Mouse (Mus musculus) CH12.LX (cell line): ENCODE data around the gene Ramp3. TPM values are rescaled to one million over a fixed set of nuclear protein-coding genes. Genes with fewer than 3 reads are reported as not detected.

Source experiments
- DNase-seq: peaks from one replicate; pipeline ENCODE4 v3.0.0-alpha.2; 2013; ENCODE audit errors: extremely low read depth
- H3K27ac ChIP-seq: 2 replicates; pipeline ENCODE4 v1.5.1; 2012; ENCODE audit warnings: low read depth, mild to moderate bottlenecking, control low read depth, moderate library complexity; ENCODE audit not compliant: insufficient read depth
- H3K27me3 ChIP-seq: replicated peaks from 2 replicates; pipeline ENCODE3; 2012; ENCODE audit warnings: inconsistent platforms
- H3K36me3 ChIP-seq, 2 experiments: replicated peaks in 1 of 2; 2 replicates each; pipeline versions ENCODE3 to v1.6.1; 2012; ENCODE audit warnings: inconsistent platforms in 1 of 2, low read length in 1 of 2, mild to moderate bottlenecking in 1 of 2, mixed read lengths in 1 of 2, moderate library complexity in 1 of 2; ENCODE audit not compliant: control insufficient read depth in 1 of 2, insufficient read depth in 1 of 2
- H3K4me1 ChIP-seq, 2 experiments: 2 replicates each; pipeline ENCODE4 v1.6.1; 2012; ENCODE audit warnings: inconsistent platforms in 1 of 2, moderate library complexity in 1 of 2; ENCODE audit not compliant: insufficient read depth in 2 of 2, control insufficient read depth in 1 of 2
- H3K4me2 ChIP-seq: 2 replicates; pipeline ENCODE4 v1.6.1; 2012; ENCODE audit warnings: low read depth, mild to moderate bottlenecking, control low read depth; ENCODE audit not compliant: poor library complexity, insufficient read depth, severe bottlenecking
- H3K4me3 ChIP-seq, 3 experiments: fragments of 150-350 bp in 1 of 3; sonication (generic) in 1 of 3; replicated peaks in 1 of 3; 2 replicates each; pipeline versions ENCODE3 to v1.5.1; 2011 to 2012; ENCODE audit warnings: low read depth in 2 of 3, low read length in 2 of 3, mild to moderate bottlenecking in 2 of 3, moderate library complexity in 2 of 3, control low read depth in 1 of 3, improper control_type of control experiment in 1 of 3, inconsistent platforms in 1 of 3, mixed read lengths in 1 of 3; ENCODE audit not compliant: poor library complexity in 1 of 3
- H3K79me2 ChIP-seq: replicated peaks from 2 replicates; pipeline ENCODE4 v1.6.1; 2012; ENCODE audit warnings: mild to moderate bottlenecking, moderate library complexity; ENCODE audit not compliant: control insufficient read depth, poor library complexity, insufficient read depth, severe bottlenecking; ENCODE audit errors: extremely low read depth
- H3K9ac ChIP-seq: 2 replicates; pipeline ENCODE4 v1.6.1; 2012; ENCODE audit warnings: low read depth, mild to moderate bottlenecking, control low read depth, moderate library complexity; ENCODE audit not compliant: insufficient read depth
- H3K9me3 ChIP-seq: replicated peaks from 2 replicates; pipeline ENCODE3; 2012; ENCODE audit warnings: low read length, inconsistent platforms, mixed read lengths
- CHD1 ChIP-seq: IDR thresholded peaks from 2 replicates; pipeline ENCODE4 v1.6.1; 2012; ENCODE audit warnings: low read depth, low read length, improper control_type of control experiment, inconsistent platforms
- CHD2 ChIP-seq: IDR thresholded peaks from 2 replicates; pipeline ENCODE4 v1.6.1; 2011; ENCODE audit warnings: low read length, improper control_type of control experiment
- CTCF ChIP-seq, 2 experiments: IDR thresholded peaks in 1 of 2; conservative IDR thresholded peaks in 1 of 2; 2 replicates each; pipeline ENCODE4 v1.5.1; 2011 to 2012; ENCODE audit warnings: low read depth in 2 of 2, low read length in 2 of 2, improper control_type of control experiment in 1 of 2, inconsistent platforms in 1 of 2, mild to moderate bottlenecking in 1 of 2, moderate library complexity in 1 of 2
- E2F4 ChIP-seq: IDR thresholded peaks from 2 replicates; pipeline ENCODE4 v1.6.1; 2011; ENCODE audit warnings: low read depth, low read length, improper control_type of control experiment; ENCODE audit not compliant: insufficient replicate concordance
- EP300 ChIP-seq: IDR thresholded peaks from 2 replicates; pipeline ENCODE4 v1.6.1; 2011; ENCODE audit warnings: low read length, improper control_type of control experiment
- ETS1 ChIP-seq: conservative IDR thresholded peaks from 2 replicates; pipeline ENCODE4 v1.6.1; 2012; ENCODE audit warnings: low read depth, mild to moderate bottlenecking, inconsistent platforms, low read length, improper control_type of control experiment, moderate library complexity
- HCFC1 ChIP-seq: IDR thresholded peaks from 2 replicates; pipeline ENCODE4 v1.6.1; 2012; ENCODE audit warnings: low read depth, mild to moderate bottlenecking, inconsistent platforms, low read length, improper control_type of control experiment
- IRF4 ChIP-seq: IDR thresholded peaks from 2 replicates; pipeline ENCODE4 v1.6.1; 2014; ENCODE audit warnings: low read depth, mild to moderate bottlenecking, inconsistent platforms, low read length, improper control_type of control experiment
- JUND ChIP-seq: conservative IDR thresholded peaks from 2 replicates; pipeline ENCODE4 v1.6.1; 2011; ENCODE audit warnings: low read depth, low read length, improper control_type of control experiment
- KAT2A ChIP-seq: IDR thresholded peaks from 2 replicates; pipeline ENCODE4 v1.6.1; 2012; ENCODE audit warnings: low read length, improper control_type of control experiment, inconsistent platforms; ENCODE audit not compliant: insufficient replicate concordance
- MAFK ChIP-seq: IDR thresholded peaks from 2 replicates; pipeline ENCODE4 v1.6.1; 2011; ENCODE audit warnings: low read length, improper control_type of control experiment; ENCODE audit not compliant: insufficient replicate concordance
- MAZ ChIP-seq: IDR thresholded peaks from 2 replicates; pipeline ENCODE4 v1.6.1; 2012; ENCODE audit warnings: low read depth, mild to moderate bottlenecking, inconsistent platforms, low read length, improper control_type of control experiment, moderate library complexity
- MEF2A ChIP-seq: IDR thresholded peaks from 2 replicates; pipeline ENCODE4 v1.6.1; 2014; ENCODE audit warnings: low read depth, mild to moderate bottlenecking, inconsistent platforms, low read length, improper control_type of control experiment, borderline replicate concordance
- MYC ChIP-seq: IDR thresholded peaks from 2 replicates; pipeline ENCODE4 v1.6.1; 2011; ENCODE audit warnings: low read depth, mild to moderate bottlenecking, improper control_type of control experiment, low read length
- NRF1 ChIP-seq: IDR thresholded peaks from 2 replicates; pipeline ENCODE4 v1.6.1; 2014; ENCODE audit warnings: low read depth, mild to moderate bottlenecking, inconsistent platforms, low read length, improper control_type of control experiment, moderate library complexity
- PAX5 ChIP-seq: IDR thresholded peaks from 2 replicates; pipeline ENCODE4 v1.6.1; 2012; ENCODE audit warnings: low read length, inconsistent platforms, mixed read lengths
- POLR2A ChIP-seq: IDR thresholded peaks from 2 replicates; pipeline ENCODE4 v1.6.1; 2011; ENCODE audit warnings: low read depth, mild to moderate bottlenecking, improper control_type of control experiment, low read length
- RAD21 ChIP-seq: IDR thresholded peaks from 2 replicates; pipeline ENCODE4 v1.6.1; 2011; ENCODE audit warnings: low read depth, mild to moderate bottlenecking, low read length, improper control_type of control experiment, moderate library complexity
- RCOR1 ChIP-seq: conservative IDR thresholded peaks from 2 replicates; pipeline ENCODE4 v1.6.1; 2012; ENCODE audit warnings: low read depth, mild to moderate bottlenecking, inconsistent platforms, low read length, improper control_type of control experiment
- SMC3 ChIP-seq: IDR thresholded peaks from 2 replicates; pipeline ENCODE4 v1.6.1; 2011; ENCODE audit warnings: low read depth, low read length, improper control_type of control experiment
- TBP ChIP-seq: conservative IDR thresholded peaks from 2 replicates; pipeline ENCODE4 v1.6.1; 2011; ENCODE audit warnings: low read depth, low read length, improper control_type of control experiment
- ZC3H11A ChIP-seq: IDR thresholded peaks from 2 replicates; pipeline ENCODE4 v1.6.1; 2012; ENCODE audit warnings: low read depth, mild to moderate bottlenecking, inconsistent platforms, low read length, improper control_type of control experiment
- ZMIZ1 ChIP-seq: IDR thresholded peaks from 2 replicates; pipeline ENCODE4 v1.6.1; 2012; ENCODE audit warnings: low read depth, mild to moderate bottlenecking, inconsistent platforms, low read length, improper control_type of control experiment
- ZNF384 ChIP-seq: IDR thresholded peaks from 2 replicates; pipeline ENCODE4 v1.6.1; 2012; ENCODE audit warnings: low read depth, low read length, improper control_type of control experiment, inconsistent platforms
- dilution Hi-C: fragments of 300-500 bp; cut with MboI; formaldehyde crosslinking; loops from 2 replicates; pipeline ENCODE4 v1.14.3; 2020; ENCODE audit warnings: low sequenced_read_pairs; ENCODE audit not compliant: extremely low pct_unique_long_range_greater_than_20kb, extremely low pct_ligation_motif_present
- in situ Hi-C: fragments of 300-500 bp; cut with MboI; formaldehyde crosslinking; loops from 3 replicates; pipeline ENCODE4 v1.14.3; 2019; ENCODE audit warnings: low sequenced_read_pairs, low pct_ligation_motif_present, low pct_unique_long_range_greater_than_20kb, mixed read lengths
- polyA plus RNA-seq: library from polyadenylated mRNA; unstranded; fragments of >175 nt; gene quantifications from 2 replicates; pipeline ENCODE4 v1.2.1, GENCODE M21; 2012; ENCODE audit warnings: low read depth; ENCODE audit not compliant: insufficient read length
- total RNA-seq, 2 experiments: library from RNA; depleted of rRNA; stranded (reverse); fragments of 300-350 nt in 1 of 2; fragments of >200 nt in 1 of 2; gene quantifications; 2 replicates each; pipeline ENCODE4 v1.2.3; 2012 to 2014

The Ramp3 gene
- total and polyA plus RNA-seq, 3 experiments = 0.21 TPM; not detected in 2

GRCm38 (mm10) chr11:6684741-6685140 is 26.4 kb downstream of the Ramp3 start:
- no peak overlapping the region for H3K4me3 ChIP-seq
- H3K4me2 ChIP-seq = no peak overlapping the region
- in situ Hi-C loops = no loop called here
- dilution Hi-C loops = no loop called here
- TF ChIP-seq JUND = no peak
- TF ChIP-seq TBP = no peak
- no peak for TF ChIP-seq RCOR1
- no peak for TF ChIP-seq PAX5
- TF ChIP-seq EP300 = no peak
- TF ChIP-seq CHD1 = no peak
- no peak for TF ChIP-seq MAFK
- no peak for TF ChIP-seq CHD2
- TF ChIP-seq MEF2A = no peak
- no peak for TF ChIP-seq ZC3H11A
- TF ChIP-seq IRF4 = no peak
- no peak for TF ChIP-seq SMC3
- TF ChIP-seq ZNF384 = no peak
- TF ChIP-seq MAZ = no peak
- no peak for TF ChIP-seq KAT2A
- TF ChIP-seq ETS1 = no peak
- TF ChIP-seq NRF1 = no peak
- TF ChIP-seq, all 38 proteins: peak for 0
- Histone ChIP-seq H3K79me2 (no peaks in the 10 kb centered on the region), H3K27me3 (peaks cover 70% of the 10 kb centered on the region), H3K27ac (no peak overlapping the region), H3K9me3 (peaks cover 25% of the 10 kb centered on the region), H3K36me3 (no peaks in the 10 kb centered on the region), H3K9ac (no peak overlapping the region), H3K4me1 (no peaks in the 10 kb centered on the region)
- no peak for DNase-seq

- Histone ChIP-seq H3K79me2 (no peaks in the 10 kb centered on the region), H3K4me1 (no peaks in the 10 kb centered on the region), H3K9me3 (peaks cover 1% of the 10 kb centered on the region), H3K4me3 (no peak overlapping the region)
- in situ Hi-C loops (no loop called here), dilution Hi-C loops (no loop called here)
- no peak for TF ChIP-seq KAT2A
- no peak for TF ChIP-seq ZC3H11A
- no peak for TF ChIP-seq MAZ
- no peak for TF ChIP-seq HCFC1
- TF ChIP-seq ETS1 = no peak
- TF ChIP-seq SMC3 = no peak
- TF ChIP-seq EP300 = no peak
- no peak for TF ChIP-seq RAD21
- no peak for TF ChIP-seq MYC
- TF ChIP-seq POLR2A = no peak
- TF ChIP-seq NRF1 = no peak
- no peak for TF ChIP-seq CTCF (conservative IDR thresholded peaks at IDR 0.05 in 1 of 2, IDR thresholded peaks at IDR 0.05 in 1 of 2; ENCODE audit: low read depth in 2 of 2, low read length in 2 of 2)
- TF ChIP-seq ZMIZ1 = no peak
- TF ChIP-seq ZNF384 = no peak
- no peak for TF ChIP-seq E2F4
- no peak for TF ChIP-seq PAX5
- TF ChIP-seq, all 38 proteins: peak for 0
- Histone ChIP-seq H3K4me2 (no peak overlapping the region), H3K36me3 (no peaks in the 10 kb centered on the region), H3K9ac (no peak overlapping the region), H3K27ac (no peak overlapping the region), H3K27me3 (peaks cover 76% of the 10 kb centered on the region)
- no peak for DNase-seq
These were observed 30.6 kb downstream of the Ramp3 start for GRCm38 (mm10) chr11:6688888-6689287.
